Mouse (Mus musculus) MEL (cell line): ENCODE data around the gene Bicd2. TPM values are rescaled to one million over a fixed set of nuclear protein-coding genes. Genes with fewer than 3 reads are reported as not detected.

ENCODE experiments used
- DNase-seq: peaks from one replicate; pipeline ENCODE4 v3.0.0; 2011; ENCODE audit warnings: low read depth, low spot score
- H3K27ac ChIP-seq: 2 replicates; pipeline ENCODE4 v1.5.1; 2012; ENCODE audit warnings: low read depth, mild to moderate bottlenecking, control low read depth, low read length, moderate library complexity; ENCODE audit not compliant: control insufficient read depth
- H3K27me3 ChIP-seq, 2 experiments: fragments of 150-350 bp in 1 of 2; sonication (generic) in 1 of 2; 2 replicates each; pipeline ENCODE4 v1.6.1; 2012; ENCODE audit warnings: low read length in 2 of 2, mild to moderate bottlenecking in 2 of 2, improper control_type of control experiment in 1 of 2, moderate library complexity in 1 of 2; ENCODE audit not compliant: insufficient read depth in 2 of 2, control insufficient read depth in 1 of 2
- H3K36me3 ChIP-seq, 2 experiments: 2 replicates each; pipeline ENCODE4 v1.6.1; 2012 to 2014; ENCODE audit warnings: low read length in 2 of 2, improper control_type of control experiment in 1 of 2, inconsistent platforms in 1 of 2, mild to moderate bottlenecking in 1 of 2; ENCODE audit not compliant: insufficient read depth in 2 of 2, control insufficient read depth in 1 of 2
- H3K4me1 ChIP-seq, 2 experiments: fragments of 150-350 bp in 1 of 2; sonication (generic) in 1 of 2; 2 replicates each; pipeline ENCODE4 v1.6.1; 2012; ENCODE audit warnings: low read length in 2 of 2, improper control_type of control experiment in 1 of 2, mild to moderate bottlenecking in 1 of 2; ENCODE audit not compliant: insufficient read depth in 2 of 2, control insufficient read depth in 1 of 2
- H3K4me3 ChIP-seq, 2 experiments: fragments of 150-350 bp in 1 of 2; sonication (generic) in 1 of 2; 2 replicates each; pipeline ENCODE4 v1.5.1; 2012; ENCODE audit warnings: low read depth in 2 of 2, low read length in 2 of 2, mild to moderate bottlenecking in 2 of 2, moderate library complexity in 2 of 2, control low read depth in 1 of 2, improper control_type of control experiment in 1 of 2; ENCODE audit not compliant: control insufficient read depth in 1 of 2, insufficient read depth in 1 of 2
- H3K79me2 ChIP-seq: 2 replicates; pipeline ENCODE4 v1.6.1; 2012; ENCODE audit warnings: mild to moderate bottlenecking, low read length, moderate library complexity; ENCODE audit not compliant: control insufficient read depth, poor library complexity, insufficient read depth
- H3K9ac ChIP-seq: 2 replicates; pipeline ENCODE4 v1.6.1; 2012; ENCODE audit warnings: low read depth, mild to moderate bottlenecking, control low read depth, low read length, moderate library complexity; ENCODE audit not compliant: control insufficient read depth, poor library complexity, severe bottlenecking
- H3K9me3 ChIP-seq: fragments of 150-350 bp; sonication (generic); replicated peaks from 2 replicates; pipeline ENCODE4 v1.6.1; 2012; ENCODE audit warnings: mild to moderate bottlenecking, low read length, improper control_type of control experiment, moderate library complexity; ENCODE audit not compliant: insufficient read depth
- CHD1 ChIP-seq: IDR thresholded peaks from 2 replicates; pipeline ENCODE4 v1.6.1; 2012; ENCODE audit warnings: low read depth, mild to moderate bottlenecking, inconsistent platforms, low read length, improper control_type of control experiment
- CTCF ChIP-seq, 3 experiments: IDR thresholded peaks in 2 of 3; conservative IDR thresholded peaks in 1 of 3; 2 replicates each; pipeline ENCODE4 v1.5.1; 2011 to 2012; ENCODE audit warnings: low read length in 3 of 3, low read depth in 2 of 3, mild to moderate bottlenecking in 2 of 3, improper control_type of control experiment in 1 of 3, inconsistent platforms in 1 of 3, mixed read lengths in 1 of 3, moderate library complexity in 1 of 3; ENCODE audit not compliant: control insufficient read depth in 1 of 3, insufficient read depth in 1 of 3, poor library complexity in 1 of 3, severe bottlenecking in 1 of 3
- ELF1 ChIP-seq: IDR thresholded peaks from 2 replicates; pipeline ENCODE4 v1.6.1; 2014; ENCODE audit warnings: low read depth, mild to moderate bottlenecking, inconsistent platforms, low read length, improper control_type of control experiment, moderate library complexity
- EP300 ChIP-seq, 2 experiments: IDR thresholded peaks; 2 replicates each; pipeline ENCODE4 v1.6.1; 2011; ENCODE audit warnings: improper control_type of control experiment in 2 of 2, low read length in 2 of 2, low read depth in 1 of 2, mild to moderate bottlenecking in 1 of 2
- ETS1 ChIP-seq: IDR thresholded peaks from 2 replicates; pipeline ENCODE4 v1.6.1; 2012; ENCODE audit warnings: low read depth, mild to moderate bottlenecking, inconsistent platforms, low read length, improper control_type of control experiment, moderate library complexity
- GATA1 ChIP-seq: IDR thresholded peaks from 2 replicates; pipeline ENCODE4 v1.6.1; 2011; ENCODE audit warnings: low read depth, low read length, improper control_type of control experiment
- HCFC1 ChIP-seq: IDR thresholded peaks from 2 replicates; pipeline ENCODE4 v1.6.1; 2012; ENCODE audit warnings: low read depth, mild to moderate bottlenecking, inconsistent platforms, low read length, improper control_type of control experiment, moderate library complexity
- MAFK ChIP-seq: IDR thresholded peaks from 2 replicates; pipeline ENCODE4 v1.6.1; 2011; ENCODE audit warnings: low read depth, mild to moderate bottlenecking, low read length, improper control_type of control experiment, borderline replicate concordance
- MAZ ChIP-seq: IDR thresholded peaks from 2 replicates; pipeline ENCODE4 v1.6.1; 2012; ENCODE audit warnings: low read depth, mild to moderate bottlenecking, inconsistent platforms, low read length, improper control_type of control experiment
- MXI1 ChIP-seq: IDR thresholded peaks from 2 replicates; pipeline ENCODE4 v1.6.1; 2011; ENCODE audit warnings: mild to moderate bottlenecking, low read depth, low read length, improper control_type of control experiment
- MYB ChIP-seq: IDR thresholded peaks from 2 replicates; pipeline ENCODE4 v1.6.1; 2011; ENCODE audit warnings: mild to moderate bottlenecking, low read depth, low read length, improper control_type of control experiment
- NELFE ChIP-seq: IDR thresholded peaks from 2 replicates; pipeline ENCODE4 v1.6.1; 2011; ENCODE audit warnings: low read depth, low read length, improper control_type of control experiment
- POLR2AphosphoS2 ChIP-seq: IDR thresholded peaks from 2 replicates; pipeline ENCODE4 v1.6.1; 2011; ENCODE audit warnings: low read length, improper control_type of control experiment
- POLR2AphosphoS5 ChIP-seq: IDR thresholded peaks from 2 replicates; pipeline ENCODE4 v1.6.1; 2012; ENCODE audit warnings: low read depth, borderline replicate concordance, mild to moderate bottlenecking, inconsistent platforms, low read length, moderate library complexity, mixed read lengths
- RCOR1 ChIP-seq: IDR thresholded peaks from 2 replicates; pipeline ENCODE4 v1.6.1; 2012; ENCODE audit warnings: low read depth, mild to moderate bottlenecking, inconsistent platforms, low read length, improper control_type of control experiment
- SIN3A ChIP-seq: IDR thresholded peaks from 2 replicates; pipeline ENCODE4 v1.6.1; 2012; ENCODE audit warnings: low read length, improper control_type of control experiment, inconsistent platforms
- SMC3 ChIP-seq: IDR thresholded peaks from 2 replicates; pipeline ENCODE4 v1.6.1; 2011; ENCODE audit warnings: low read depth, low read length, improper control_type of control experiment
- TBP ChIP-seq: IDR thresholded peaks from 2 replicates; pipeline ENCODE4 v1.8.0; 2011; ENCODE audit warnings: low read depth, low read length, improper control_type of control experiment
- TCF12 ChIP-seq: IDR thresholded peaks from 2 replicates; pipeline ENCODE4 v1.6.1; 2014; ENCODE audit warnings: low read depth, mild to moderate bottlenecking, inconsistent platforms, low read length, improper control_type of control experiment, moderate library complexity
- UBTF ChIP-seq: IDR thresholded peaks from 2 replicates; pipeline ENCODE4 v1.6.1; 2012; ENCODE audit warnings: low read depth, mild to moderate bottlenecking, inconsistent platforms, low read length, improper control_type of control experiment, moderate library complexity, borderline replicate concordance; ENCODE audit not compliant: insufficient read depth
- USF1 ChIP-seq: IDR thresholded peaks from 2 replicates; pipeline ENCODE4 v1.6.1; 2014; ENCODE audit warnings: low read depth, mild to moderate bottlenecking, inconsistent platforms, low read length, improper control_type of control experiment, moderate library complexity
- USF2 ChIP-seq, 2 experiments: IDR thresholded peaks; 2 replicates each; pipeline ENCODE4 v1.6.1; 2011 to 2012; ENCODE audit warnings: improper control_type of control experiment in 2 of 2, low read length in 2 of 2, borderline replicate concordance in 1 of 2, inconsistent platforms in 1 of 2, low read depth in 1 of 2, mild to moderate bottlenecking in 1 of 2; ENCODE audit not compliant: insufficient read depth in 1 of 2
- ZC3H11A ChIP-seq: IDR thresholded peaks from 2 replicates; pipeline ENCODE4 v1.6.1; 2012; ENCODE audit warnings: low read depth, mild to moderate bottlenecking, inconsistent platforms, low read length, improper control_type of control experiment
- ZMIZ1 ChIP-seq: IDR thresholded peaks from 2 replicates; pipeline ENCODE4 v1.6.1; 2012; ENCODE audit warnings: low read depth, mild to moderate bottlenecking, inconsistent platforms, low read length, improper control_type of control experiment, moderate library complexity
- ZNF384 ChIP-seq: IDR thresholded peaks from 2 replicates; pipeline ENCODE4 v1.6.1; 2012; ENCODE audit warnings: low read depth, mild to moderate bottlenecking, inconsistent platforms, low read length, improper control_type of control experiment
- polyA plus RNA-seq, 2 experiments: library from polyadenylated mRNA; stranded (reverse) in 1 of 2; unstranded in 1 of 2; fragments of >175 nt in 1 of 2; fragments of >200 nt in 1 of 2; gene quantifications; 2 replicates each; pipeline versions ENCODE4 v1.2.1 to v1.2.4; 2012; ENCODE audit warnings: low replicate concordance in 2 of 2, low read depth in 1 of 2; ENCODE audit not compliant: insufficient read length in 2 of 2, insufficient read depth in 1 of 2, missing spikeins in 1 of 2
- total RNA-seq: library from RNA; depleted of rRNA; stranded (reverse); fragments of 300-350 nt; gene quantifications from 2 replicates; pipeline ENCODE4 v1.2.3, GENCODE M21; 2012

Gene Bicd2
- total and polyA plus RNA-seq, 3 experiments: 21.8 to 22.6 TPM; not detected in 1

GRCm38 (mm10) chr13:49362804-49363203 is 21.4 kb downstream of the Bicd2 start:
- Histone ChIP-seq H3K4me3 (no peak overlapping the region), H3K9me3 (no peaks in the 10 kb centered on the region), H3K27me3 (no peaks in the 10 kb centered on the region), H3K4me1 (peaks cover 5 to 7% of the 10 kb centered on the region in 2 experiments; a peak in 2 of 4 replicates), H3K79me2 (peaks cover 30% of the 10 kb centered on the region; the same call in 1 of the 2 replicates), H3K9ac (no peak overlapping the region), H3K36me3 (no peaks in the 10 kb centered on the region; a peak in 2 of 4 replicates), H3K27ac (no peak overlapping the region)
- DNase-seq: no peak
- TF ChIP-seq TBP: no peak
- no peak for TF ChIP-seq GATA1
- no peak for TF ChIP-seq CHD1
- TF ChIP-seq ZC3H11A: no peak
- TF ChIP-seq SMC3: no peak
- TF ChIP-seq USF1: no peak
- no peak for TF ChIP-seq HCFC1
- TF ChIP-seq ZMIZ1: no peak
- TF ChIP-seq USF2 (IDR thresholded peaks at IDR 0.05; ENCODE audit: borderline replicate concordance in 1 of 2, insufficient read depth in 1 of 2, low read depth in 1 of 2, low read length in 2 of 2): no peak
- no peak for TF ChIP-seq SIN3A
- no peak for TF ChIP-seq RCOR1
- TF ChIP-seq ELF1: no peak
- TF ChIP-seq ZNF384: no peak

- no peak for DNase-seq
- Histone ChIP-seq H3K9ac (no peak overlapping the region), H3K4me1 (peaks cover 0 to 2% of the 10 kb centered on the region in 2 experiments; a peak in 1 of 4 replicates), H3K79me2 (peaks cover 27% of the 10 kb centered on the region; the same call in 1 of the 2 replicates), H3K27ac (no peak overlapping the region), H3K27me3 (no peaks in the 10 kb centered on the region), H3K9me3 (no peaks in the 10 kb centered on the region), H3K36me3 (no peaks in the 10 kb centered on the region; a peak in 3 of 4 replicates), H3K4me3 (no peak overlapping the region)
- no peak for TF ChIP-seq MAFK
- TF ChIP-seq TBP: no peak
- TF ChIP-seq EP300 (IDR thresholded peaks at IDR 0.05; ENCODE audit: low read depth in 1 of 2, low read length in 2 of 2): no peak
- TF ChIP-seq GATA1: no peak
- no peak for TF ChIP-seq NELFE
- TF ChIP-seq TCF12: no peak
- TF ChIP-seq POLR2AphosphoS2: no peak
- no peak for TF ChIP-seq MAZ
- no peak for TF ChIP-seq UBTF
- TF ChIP-seq CTCF (IDR thresholded peaks at IDR 0.05 in 2 of 3, conservative IDR thresholded peaks at IDR 0.05 in 1 of 3; ENCODE audit: control insufficient read depth in 1 of 3, insufficient read depth in 1 of 3, low read depth in 2 of 3, low read length in 3 of 3, poor library complexity in 1 of 3, severe bottlenecking in 1 of 3): no peak
- no peak for TF ChIP-seq CHD1
- no peak for TF ChIP-seq ETS1
- TF ChIP-seq SMC3: no peak
- TF ChIP-seq MYB: no peak
- no peak for TF ChIP-seq MXI1
- no peak for TF ChIP-seq POLR2AphosphoS5
These were observed 23.3 kb downstream of the Bicd2 start for GRCm38 (mm10) chr13:49364716-49365115.
